Mouse (Mus musculus) heart, postnatal 0 days (tissue): ENCODE measurements at regions not wholly inside any gene's neighbourhood (a gene's known extent, or its start where the extent isn't known, plus 50 kb on each side); places are given as distances from the start of the nearest gene placed in this dataset.

Experiments
- CTCF ChIP-seq: IDR thresholded peaks from 2 replicates; pipeline ENCODE4 v1.5.1; 2016; ENCODE audit warnings: antibody characterized with exemption, control low read depth, low read depth
- EP300 ChIP-seq: IDR thresholded peaks from 2 replicates; pipeline ENCODE4 v1.6.1; 2016; ENCODE audit warnings: antibody characterized with exemption, low read depth

GRCm38 (mm10) chr8:24211091-24211490 is 514.6 kb downstream of the Adam3 start:
- TF ChIP-seq CTCF (no peak), EP300 (no peak)
